Comparison of ENCODE assay signal across 30 mouse cellular contexts in the genomic region with DNA sequence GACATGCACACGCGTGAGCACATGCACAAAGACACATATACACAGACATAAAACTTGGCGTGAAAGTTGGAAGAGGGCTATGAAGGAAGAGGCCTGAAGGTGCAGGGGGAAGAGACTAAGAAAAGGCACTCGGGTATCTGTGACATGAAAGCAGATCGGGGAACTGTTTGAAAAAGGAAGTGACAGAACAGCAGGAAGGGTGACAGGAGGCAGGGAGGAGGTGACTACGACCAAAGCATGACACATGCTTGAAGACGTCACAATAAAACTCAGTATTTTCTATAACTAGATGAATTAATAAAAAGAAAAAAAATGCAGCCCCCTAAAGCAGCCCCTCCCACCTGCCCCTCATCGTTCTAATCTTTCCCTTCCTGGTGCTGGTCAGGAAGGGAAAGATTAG. TPM values are rescaled to one million over a fixed set of nuclear protein-coding genes. Genes with fewer than 3 reads are reported as not detected.
A peak's percentile ranks its signal among the peaks of the same experiment; 100 is the strongest.
DNase-seq lines count a peak whose midpoint lies in the region; ATAC-seq lines count a peak whose summit lies in the region.
"Had no signal": no experiment of that assay in that cellular context is flagged by ENCODE, and none has a peak within 500 bp of the region (broad histone marks: within the 10 kb centered on the region; RNA-seq: fewer than 3 reads in every experiment).

No protein-coding gene starts in this region.

- no peaks in the 10 kb centered on the region for H3K27me3 ChIP-seq in splenic B cell, adult 2 months (ENCODE audit: control insufficient read depth, insufficient read depth, low read length, poor library complexity, severe bottlenecking)
- H3K27me3 ChIP-seq: hindbrain, embryonic 12.5 days; liver, embryonic 12.5 days; neural tube, embryonic 13.5 days had no signal

- DNase-seq in CD4-positive, CD25-positive, alpha-beta regulatory T cell, adult 2 months (ENCODE audit: low read depth, low spot score): peak; percentile 18
- peak; percentile 60 for DNase-seq in MEL-GATA-1-ER (ENCODE audit: extremely low read depth, low read depth)
- peak; percentile 16 for DNase-seq in induced T-regulatory cell, adult 2 months (ENCODE audit: low read depth)
- peak; percentile 4 for DNase-seq in splenic B cell, adult 2 months (ENCODE audit: low read depth, low spot score)
- DNase-seq in embryo, embryonic 10 days (ENCODE audit: low spot score): no peak
- DNase-seq in left cerebral cortex, adult 18-20 months (ENCODE audit: low spot score in 2 of 2): no peak
- DNase-seq in urinary bladder, postnatal 25 days (ENCODE audit: low spot score): no peak
- DNase-seq: adrenal gland, postnatal 10 days; cerebellum, adult 11 months; cerebellum, postnatal 10 days; forebrain, postnatal 0 days; kidney, adult 9 months; kidney, postnatal 25 days; lung, adult 18-20 months; lung, postnatal 10 days had no signal

- ATAC-seq in CD4-positive, CD25-positive, alpha-beta regulatory T cell, adult 4 months: no peak
- ATAC-seq: forebrain, postnatal 0 days; hindbrain, postnatal 0 days; intestine, embryonic 16.5 days; liver, embryonic 12.5 days; Patski had no signal

- H3K36me3 ChIP-seq in splenic B cell, adult 2 months (ENCODE audit: control insufficient read depth, insufficient read depth, low read length, poor library complexity, severe bottlenecking): no peaks in the 10 kb centered on the region
- H3K36me3 ChIP-seq: embryonic facial prominence, embryonic 10.5 days; embryonic facial prominence, embryonic 15.5 days; forebrain, embryonic 12.5 days; heart, embryonic 10.5 days; heart, embryonic 15.5 days; hindbrain, embryonic 12.5 days; limb, embryonic 13.5 days; liver, embryonic 12.5 days; midbrain, embryonic 12.5 days; neural tube, embryonic 13.5 days had no signal

RNA-seq across cellular contexts. Expression of a gene that starts 58.4 kb away (rescaled TPM):
- polyA plus RNA-seq in CD4-positive, CD25-positive, alpha-beta regulatory T cell, adult 4 months (2017; shearing (Covaris generic)): under 1 TPM in 1 of 2 experiments, not detected in 1; 0.15 TPM
- 100 to 1,000 TPM; 112 to 119 TPM for total RNA-seq in left cerebral cortex, adult 18-20 months (2021)
- polyA plus RNA-seq: macrophage had no signal

Comparison
In these comparisons a context has a peak if more than half of its experiments do, and no peak if none do; other contexts are left out.
1. DNase-seq: peak in CD4-positive, CD25-positive, alpha-beta regulatory T cell, adult 2 months (single experiment), MEL-GATA-1-ER (single experiment), induced T-regulatory cell, adult 2 months (single experiment) and splenic B cell, adult 2 months (single experiment); none in embryo, embryonic 10 days (single experiment), left cerebral cortex, adult 18-20 months (0 of 2) and urinary bladder, postnatal 25 days (single experiment).